Mouse (Mus musculus): ENCODE measurements around the gene Gm12185.

- TF ChIP-seq CTCF (IDR thresholded peaks at IDR 0.05; ENCODE audit: low read depth) (peak; percentile 78), EP300 (IDR thresholded peaks at IDR 0.05; ENCODE audit: low read depth) (0 out of 2 replicates have a peak, but pooled peaks have one; percentile 16)
Observed at GRCm38 (mm10) chr11:48874465-48874864, 117.6 kb downstream of the Gm12185 start.
